Mouse (Mus musculus) cerebral cortex, adult 2 months (tissue): Measurements from ENCODE around the gene Sox13.

Experiments used
- WGBS: fragments of 180-500 bp; shearing (Covaris S2); methylation state at CpG from one replicate; pipeline ENCODE4 v1.1.7; 2018; 5-methylcytosine and 5-hydroxymethylcytosine counted together

Gene Sox13

DNA sequence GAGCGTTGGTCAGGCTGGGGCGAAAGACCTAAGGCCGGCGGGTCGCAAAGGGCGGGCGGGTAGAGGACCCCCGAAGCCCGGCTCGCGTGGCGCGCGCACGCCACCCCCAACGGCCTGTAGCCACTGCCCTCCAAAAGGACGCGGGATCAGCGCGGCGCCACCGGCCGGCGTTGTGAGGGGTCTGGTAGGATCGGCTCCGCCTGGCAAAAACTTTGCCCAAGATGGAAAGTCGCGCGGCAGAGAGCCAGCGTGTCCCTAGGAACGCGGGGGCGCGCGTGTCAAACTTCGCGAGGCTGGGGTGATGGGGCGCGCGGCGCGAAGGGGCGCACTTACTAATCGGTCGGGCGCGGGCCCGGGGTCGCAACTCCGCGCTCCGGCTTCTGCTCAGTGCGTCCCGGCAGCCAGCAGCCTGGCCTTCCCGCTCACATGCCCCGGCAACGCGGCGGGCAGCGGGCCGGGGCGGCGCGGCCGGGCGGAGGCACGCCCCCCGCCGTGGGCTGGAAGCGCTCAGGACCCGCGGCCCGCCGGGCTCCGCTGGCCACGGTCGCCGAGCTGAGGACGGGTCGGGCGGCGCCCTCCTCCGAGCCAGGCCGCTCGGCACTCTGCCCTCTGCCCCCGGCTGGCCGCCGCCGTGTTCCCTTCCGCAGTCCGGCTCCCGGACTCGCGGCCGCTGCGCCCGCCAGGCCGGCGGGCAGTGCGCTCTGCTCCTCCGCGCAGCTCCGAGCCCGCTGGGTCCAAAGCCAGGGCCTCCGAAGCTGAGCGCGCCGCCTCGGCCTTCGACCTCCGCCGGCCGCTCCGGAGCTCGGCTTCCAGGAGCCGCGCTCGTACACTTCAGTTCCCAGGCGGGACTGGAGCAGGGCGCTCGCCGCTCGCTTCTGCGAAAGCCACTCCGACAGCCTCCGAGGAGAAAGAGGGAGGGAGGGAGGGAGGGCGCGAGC lies at the start of gene Sox13:
Gene Sox13 (minus strand): TSS at position 835 of the 938 bp plus-strand sequence.
- WGBS: under 1% methylated on average over 108 of the region's 128 CpGs

- WGBS: 54% methylated on average over 2 of the region's 2 CpGs
Observed at GRCm38 (mm10) chr1:133471556-133471955, 47.4 kb upstream of the Sox13 start.

DNA sequence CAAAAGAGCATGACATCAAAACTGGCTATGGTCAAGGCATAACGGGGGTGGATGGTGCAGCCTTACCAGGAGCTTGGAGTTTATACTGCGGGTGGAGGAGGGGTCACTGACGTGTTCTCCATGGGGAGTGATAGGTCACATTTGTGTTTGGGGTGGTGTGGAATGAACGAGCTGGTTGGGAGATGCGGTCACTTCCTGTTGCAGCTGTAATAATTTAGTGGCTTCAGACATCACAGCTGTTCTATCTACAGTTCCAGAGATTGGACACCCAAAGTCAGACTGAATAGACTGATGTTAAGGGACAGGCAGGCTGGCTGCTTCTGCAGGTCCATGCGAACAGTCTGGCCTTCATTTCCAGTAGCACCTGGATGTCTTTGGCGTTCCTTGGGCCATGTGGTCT lies 46.9 kb upstream of the Sox13 start:
- WGBS: 87% methylated on average over 7 of the region's 7 CpGs

GRCm38 (mm10) chr1:133470242-133471025 lies 46.3 kb upstream of the Sox13 start:
- 59% methylated on average over 10 of the region's 10 CpGs for WGBS

DNA sequence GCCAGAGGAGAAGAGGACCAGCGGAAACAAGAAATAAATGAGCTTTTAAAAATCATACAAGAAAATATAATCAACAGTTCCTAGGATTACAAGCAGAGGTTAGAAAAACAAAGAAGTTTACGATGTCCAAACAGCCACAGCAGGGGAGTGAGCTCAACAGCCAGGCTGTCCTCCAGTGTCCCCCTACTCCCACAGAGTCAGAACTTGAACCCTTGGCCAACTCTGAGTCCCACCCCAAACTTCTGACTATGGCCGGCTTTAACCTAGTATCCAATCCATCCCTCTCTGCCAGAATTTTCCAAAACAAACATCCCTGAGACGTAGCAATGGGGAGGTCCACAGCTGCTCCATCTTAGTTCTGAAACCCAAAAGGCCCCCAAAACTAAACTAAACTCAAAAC lies 45.0 kb upstream of the Sox13 start:
- 74% methylated on average over 4 of the region's 4 CpGs for WGBS

- 61% methylated on average over 6 of the region's 6 CpGs for WGBS
Observed at GRCm38 (mm10) chr1:133468751-133469150, 44.6 kb upstream of the Sox13 start.

- WGBS: 92% methylated on average over 8 of the region's 8 CpGs
Observed at GRCm38 (mm10) chr1:133467905-133468304, 43.7 kb upstream of the Sox13 start.

GRCm38 (mm10) chr1:133463138-133463537 lies 39.0 kb upstream of the Sox13 start:
- 88% methylated on average over 5 of the region's 5 CpGs for WGBS

- WGBS: 75% methylated on average over 2 of the region's 2 CpGs
Observed at GRCm38 (mm10) chr1:133456097-133456496, 31.9 kb upstream of the Sox13 start.

DNA sequence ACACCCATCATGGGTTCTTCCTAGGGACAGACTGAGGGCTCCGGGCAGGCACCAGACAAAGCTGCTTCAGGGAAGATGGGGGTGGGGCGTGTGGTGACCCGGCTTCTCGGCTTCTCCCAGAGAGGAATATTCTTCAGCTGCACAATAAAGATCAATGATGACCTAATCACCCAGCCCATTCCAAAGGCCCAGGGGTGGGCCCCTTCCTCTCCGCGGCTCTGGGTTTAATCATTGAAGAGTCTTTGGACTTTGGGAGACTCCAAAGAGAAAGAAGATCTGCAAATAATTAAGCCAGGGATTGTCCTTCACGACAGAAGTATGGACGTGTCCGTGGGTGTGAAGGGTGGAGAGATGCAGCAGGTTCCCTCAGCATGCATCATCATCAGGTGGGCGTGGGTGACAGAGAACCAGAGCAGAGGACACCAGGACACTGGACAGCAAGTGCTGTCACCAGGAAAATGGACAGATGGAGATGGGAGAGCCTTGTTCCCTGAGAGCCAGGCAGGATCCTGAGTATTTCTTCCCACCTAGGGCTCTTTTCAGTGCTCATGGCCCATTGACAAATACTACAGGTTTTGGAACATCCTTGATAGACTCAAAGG lies 28.5 kb upstream of the Sox13 start:
- 66% methylated on average over 10 of the region's 10 CpGs for WGBS

DNA sequence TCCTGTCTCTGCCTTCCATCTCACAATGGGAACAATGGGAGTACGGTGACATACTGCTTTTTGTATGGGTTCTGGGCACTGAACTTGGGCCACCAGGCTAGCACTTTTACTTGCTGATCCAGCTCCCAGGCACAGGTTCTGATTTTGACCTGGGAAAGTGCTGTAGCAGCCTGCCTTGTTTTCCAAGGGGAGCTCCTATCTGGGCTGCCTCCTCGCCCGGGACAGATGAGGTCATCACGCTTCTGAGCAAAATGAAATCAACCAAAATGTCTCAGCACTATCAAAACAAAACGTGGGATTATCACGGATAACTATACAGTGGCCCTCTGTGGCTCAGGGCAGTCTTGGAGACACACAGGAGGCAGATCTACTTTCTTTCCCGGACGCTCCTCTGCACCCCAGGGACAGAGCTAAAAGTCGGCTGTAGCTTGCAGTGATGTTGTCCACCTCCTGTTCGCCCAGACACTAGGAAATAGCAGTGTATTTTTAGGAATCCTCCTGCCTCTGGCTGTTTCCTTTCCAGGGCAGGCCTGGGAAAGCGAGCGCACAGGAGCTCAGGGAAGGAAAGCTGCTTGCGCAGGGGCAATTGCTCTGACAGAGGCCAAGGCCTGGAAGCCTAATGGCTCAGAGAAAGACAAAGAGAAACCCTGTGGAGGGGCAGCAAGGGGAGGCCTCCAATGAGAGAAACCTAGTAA lies 27.8 kb upstream of the Sox13 start:
- 69% methylated on average over 13 of the region's 13 CpGs for WGBS

DNA sequence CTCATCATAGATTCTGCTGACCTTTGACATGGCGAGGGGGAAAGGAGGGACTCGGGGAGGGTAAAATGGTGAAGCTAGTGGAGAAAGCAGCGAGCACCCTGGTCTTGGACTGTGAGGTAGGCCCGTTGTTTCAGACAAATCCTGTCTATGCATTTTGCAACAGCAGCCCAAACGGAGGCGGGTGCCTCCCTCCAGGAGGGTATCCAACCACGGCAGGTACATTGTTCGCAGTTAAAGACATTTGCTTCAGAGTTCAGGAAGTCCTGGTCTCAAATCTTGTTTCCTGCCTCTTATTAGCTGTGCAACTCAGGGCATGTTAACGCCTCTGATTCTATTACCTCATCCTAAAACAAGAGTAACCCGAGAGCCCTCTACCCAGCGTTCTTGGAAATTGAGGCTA lies 26.8 kb upstream of the Sox13 start:
- 83% methylated on average over 11 of the region's 11 CpGs for WGBS

DNA sequence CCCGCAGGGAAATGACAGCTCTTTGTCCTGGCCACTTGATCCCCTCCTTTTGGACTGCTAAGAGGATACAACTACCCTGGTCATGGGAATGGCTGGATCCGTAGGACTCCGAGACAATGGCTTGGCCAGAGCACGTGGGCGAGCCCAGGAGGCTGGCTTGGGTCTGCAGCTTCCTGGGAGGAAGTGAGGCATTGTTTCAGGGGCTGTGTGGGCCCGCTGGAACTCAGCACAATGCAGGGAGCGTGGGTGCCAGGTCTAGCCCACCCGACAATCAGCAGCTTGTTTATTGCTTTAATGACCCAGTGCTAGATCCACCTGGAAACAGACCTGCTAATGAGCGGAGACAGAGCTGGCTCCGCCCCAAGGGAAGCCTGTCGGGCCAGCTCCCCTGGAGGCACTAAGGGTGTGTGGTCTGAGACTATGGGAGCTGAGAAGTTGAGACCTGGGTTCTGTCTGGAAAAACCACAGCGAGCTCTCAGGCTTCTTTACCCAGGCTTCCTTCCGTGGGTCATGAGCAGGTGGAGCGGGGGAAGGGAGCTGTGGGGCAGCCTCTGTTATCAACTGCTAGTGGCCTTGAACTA lies 24.3 kb upstream of the Sox13 start:
- WGBS: 37% methylated on average over 14 of the region's 14 CpGs

GRCm38 (mm10) chr1:133446291-133446690 lies 22.1 kb upstream of the Sox13 start:
- WGBS: 67% methylated on average over 4 of the region's 4 CpGs

- WGBS: 85% methylated on average over 8 of the region's 8 CpGs
Observed at GRCm38 (mm10) chr1:133444315-133444714, 20.1 kb upstream of the Sox13 start.

DNA sequence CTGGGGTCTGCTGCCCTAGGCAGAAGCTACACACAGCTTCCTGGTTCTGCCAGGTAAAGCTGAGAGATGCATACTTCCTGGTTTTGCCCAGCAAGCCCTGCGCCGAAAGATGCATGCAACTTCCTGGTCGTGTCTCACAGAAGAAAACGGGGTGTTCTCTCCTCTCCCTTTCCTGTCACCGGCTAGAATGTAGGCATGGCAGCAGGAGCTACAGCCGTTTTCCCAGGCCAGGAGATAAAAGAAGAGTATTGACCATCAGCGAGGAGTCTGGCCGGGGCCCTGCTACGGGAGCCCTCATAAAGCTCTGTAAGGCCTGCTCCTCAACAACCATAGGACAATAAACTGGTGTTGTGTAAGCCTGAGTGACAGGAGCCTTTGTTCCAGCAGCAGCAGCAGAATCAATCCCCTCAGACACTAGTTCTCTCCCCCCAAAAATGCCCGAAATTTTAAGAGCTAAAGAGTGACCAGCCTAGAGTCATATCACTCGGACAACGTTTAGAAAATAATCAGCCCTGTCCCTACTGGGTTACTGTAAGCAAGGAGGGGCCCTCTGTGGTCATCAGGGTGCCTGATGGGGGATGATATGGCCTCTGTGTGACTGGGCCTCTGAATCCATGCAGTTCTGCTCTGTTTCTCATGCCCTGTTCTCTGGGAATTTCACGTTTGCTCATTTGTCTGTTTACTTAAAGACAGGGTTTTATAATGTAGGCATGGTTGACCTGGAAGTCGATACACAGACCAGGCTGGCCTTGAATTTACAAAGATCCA lies 13.9 kb upstream of the Sox13 start:
- WGBS: 71% methylated on average over 14 of the region's 14 CpGs

DNA sequence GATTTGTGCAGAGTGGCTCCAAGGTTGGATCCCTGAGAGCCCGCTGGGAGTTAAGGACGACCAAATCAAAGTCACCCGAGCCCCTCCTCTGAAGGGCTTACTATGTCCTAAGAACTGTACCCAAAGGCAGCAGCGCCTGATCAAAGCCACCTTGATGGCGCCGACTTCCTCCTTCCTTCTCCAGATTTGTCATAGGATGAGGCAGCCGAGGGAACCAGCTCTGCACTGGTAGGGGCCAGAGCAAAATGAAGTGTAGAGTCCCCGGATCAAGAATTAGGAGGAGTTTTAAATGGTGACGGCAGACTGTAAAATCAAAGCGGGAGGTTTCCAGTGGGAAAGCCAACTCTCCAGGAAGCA lies 10.6 kb upstream of the Sox13 start:
- WGBS: 30% methylated on average over 10 of the region's 10 CpGs

DNA sequence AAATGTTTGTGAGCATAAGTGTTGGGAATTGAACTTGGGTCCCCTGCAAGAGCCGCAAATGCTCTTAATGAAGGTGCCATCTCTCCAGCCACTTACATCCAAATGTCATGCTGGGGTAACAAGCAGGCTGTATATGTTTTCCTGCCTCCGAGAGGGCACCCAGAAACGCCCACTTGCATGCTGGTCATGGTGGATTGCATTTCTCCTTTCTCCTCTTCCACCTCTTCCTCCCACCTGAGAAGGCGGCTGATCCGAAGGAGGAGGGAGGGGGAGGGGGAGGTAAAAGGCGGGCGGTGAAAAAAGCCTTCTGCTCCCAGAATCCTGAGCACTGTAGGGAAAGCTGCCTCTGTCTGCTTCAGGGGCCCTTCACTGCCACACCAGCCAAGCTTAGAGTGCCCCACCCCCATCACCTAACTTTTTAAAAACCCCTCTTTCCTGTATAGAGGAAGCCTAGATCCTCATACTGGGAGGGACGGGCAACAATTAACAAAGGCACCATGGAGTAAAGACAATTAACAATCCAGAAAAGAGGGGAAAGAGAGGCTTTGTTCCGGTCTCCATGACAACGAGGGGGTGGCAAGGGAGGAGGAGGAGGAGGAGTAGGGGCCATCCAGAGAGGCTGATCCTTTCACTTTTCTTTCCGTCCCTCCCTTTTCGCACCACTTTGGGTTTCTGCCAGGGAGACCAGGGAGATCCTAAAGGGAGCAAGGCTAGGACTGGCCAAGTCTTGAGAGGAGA lies 10.0 kb upstream of the Sox13 start:
- 11% methylated on average over 11 of the region's 12 CpGs for WGBS

- 80% methylated on average over 2 of the region's 2 CpGs for WGBS
Observed at GRCm38 (mm10) chr1:133432566-133432965, 8.4 kb upstream of the Sox13 start.

DNA sequence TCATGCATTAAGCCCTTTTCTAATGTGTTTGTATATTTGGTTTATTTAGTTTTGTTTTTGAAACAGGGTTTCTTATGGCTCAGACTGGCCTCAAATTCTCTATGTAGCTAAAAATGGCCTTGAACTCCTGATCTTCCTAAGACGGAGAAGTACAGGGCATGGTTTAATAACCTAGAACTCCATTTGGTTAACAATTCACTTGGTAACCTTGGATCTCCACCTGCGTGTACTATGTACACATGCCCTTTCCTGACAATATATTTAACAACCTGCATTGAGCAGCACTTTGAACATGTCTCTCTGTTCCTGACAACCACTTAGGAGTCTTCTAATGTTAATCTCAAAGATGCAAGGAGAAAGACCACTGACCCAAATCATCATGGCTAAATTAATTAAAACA lies 7.0 kb upstream of the Sox13 start:
- 95% methylated on average over 2 of the region's 2 CpGs for WGBS
